Mouse (Mus musculus): ENCODE results near the gene Lypd3. TPM values are rescaled to one million over a fixed set of nuclear protein-coding genes. Genes with fewer than 3 reads are reported as not detected.

Lypd3 gene
- total RNA-seq (2023; ENCODE audit: inconsistent age): 0.29 to 0.54 TPM in 2 of 4 replicates, not detected in the others

DNA sequence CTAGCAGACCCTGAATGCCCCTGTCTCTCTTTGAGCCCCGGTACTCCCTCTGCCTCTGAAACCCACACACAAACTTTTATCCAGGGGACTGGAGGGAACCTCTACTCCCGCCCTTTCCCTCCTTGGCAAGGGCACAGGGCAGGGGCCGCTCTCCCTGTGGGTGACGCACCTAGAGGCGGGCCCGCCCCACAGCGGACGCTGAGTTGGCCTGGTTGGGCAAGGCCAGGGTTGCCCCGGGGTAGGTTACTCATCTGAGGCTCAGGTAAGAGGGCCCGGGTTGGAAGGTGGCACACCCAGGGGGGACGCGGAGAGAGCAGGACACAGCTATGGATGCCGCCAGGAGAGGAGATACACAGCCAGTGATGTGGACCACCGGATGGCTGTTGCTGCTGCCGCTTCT is at the start of gene Lypd3:
Gene Lypd3, plus strand, starts transcription at position 287 of the 400 bp plus-strand sequence.

DNA sequence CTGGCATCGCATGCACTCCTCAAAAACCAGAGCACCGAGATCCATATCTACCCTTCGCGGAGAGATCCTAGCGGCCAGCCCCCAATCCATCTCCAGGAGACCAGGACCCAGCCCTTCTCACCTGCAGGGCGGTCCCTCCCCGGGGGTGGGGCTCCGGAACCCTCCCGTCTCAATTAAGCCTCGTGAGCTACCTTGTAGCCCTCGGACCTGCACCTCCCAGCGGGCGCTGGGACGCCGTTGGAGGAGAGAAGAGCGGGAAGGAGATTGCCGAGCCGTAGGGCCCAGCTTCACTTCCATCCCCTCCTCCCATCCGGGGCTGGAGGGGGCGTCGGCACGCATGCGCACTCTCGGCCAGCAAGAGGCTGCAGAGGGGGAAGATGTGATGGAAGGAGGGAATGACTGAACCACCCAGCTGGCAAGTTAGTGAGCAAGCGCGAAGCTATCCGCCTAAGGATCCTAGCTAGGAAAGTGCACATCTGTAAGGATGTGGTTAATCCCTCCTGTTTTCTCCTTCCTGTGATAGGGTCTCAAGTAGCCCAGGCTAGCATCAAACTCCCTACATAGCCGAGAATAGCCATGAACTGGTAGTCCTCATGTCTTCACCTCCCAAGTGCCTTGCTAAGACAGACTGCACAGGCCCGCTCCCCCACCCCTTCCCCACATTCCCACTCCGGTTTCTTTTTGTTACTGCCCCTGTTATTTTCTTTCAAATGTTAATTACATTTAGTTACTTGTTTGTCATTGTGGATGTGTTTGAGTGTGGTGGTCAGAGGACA is 48.8 kb upstream of the Lypd3 start, which contains the start of the genes Ethe1 and Zfp575:
Gene Ethe1, plus strand, starts transcription at position 214 of the 776 bp plus-strand sequence.
Gene Zfp575, minus strand, starts transcription at position 312 of the 776 bp plus-strand sequence.

DNA sequence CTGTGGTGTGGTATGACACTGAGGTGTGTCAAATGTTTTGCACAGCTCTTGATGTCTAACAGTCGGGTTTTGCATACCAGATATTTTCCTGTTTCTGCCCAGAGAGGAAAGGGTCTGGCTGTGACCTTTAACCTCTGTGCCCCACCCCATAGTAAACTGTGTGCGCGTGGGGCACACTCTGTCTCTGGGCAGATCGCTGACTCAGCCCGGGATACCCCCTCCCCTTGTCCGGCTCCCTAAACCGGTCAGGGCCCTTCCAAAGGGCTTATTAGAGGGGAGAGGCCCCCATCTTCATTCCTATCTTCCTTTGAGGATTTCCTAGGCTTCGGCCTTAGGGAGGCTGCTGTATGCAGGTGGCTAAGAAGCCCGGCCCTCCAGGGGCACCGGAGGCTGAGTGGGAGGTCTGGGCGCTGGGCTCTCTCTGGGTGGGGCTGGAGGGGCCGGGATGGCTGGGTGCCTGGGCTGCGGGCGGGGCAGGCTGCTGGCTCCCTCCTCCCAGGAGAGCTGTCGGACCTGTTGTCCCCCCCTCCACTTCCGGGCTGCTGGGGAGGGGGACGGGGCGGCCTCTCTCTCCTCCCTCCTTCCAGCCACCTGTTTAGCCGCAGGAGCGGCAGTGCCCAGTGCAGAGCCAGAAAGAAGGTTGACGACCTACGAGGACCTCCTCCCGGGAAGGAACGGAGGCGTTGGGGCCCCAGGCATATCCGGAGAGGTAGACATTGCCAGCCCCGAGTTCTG is 26.0 kb upstream of the Lypd3 start, which contains the start of gene Phldb3:
Gene Phldb3, plus strand, starts transcription at position 620 of the 735 bp plus-strand sequence.

DNA sequence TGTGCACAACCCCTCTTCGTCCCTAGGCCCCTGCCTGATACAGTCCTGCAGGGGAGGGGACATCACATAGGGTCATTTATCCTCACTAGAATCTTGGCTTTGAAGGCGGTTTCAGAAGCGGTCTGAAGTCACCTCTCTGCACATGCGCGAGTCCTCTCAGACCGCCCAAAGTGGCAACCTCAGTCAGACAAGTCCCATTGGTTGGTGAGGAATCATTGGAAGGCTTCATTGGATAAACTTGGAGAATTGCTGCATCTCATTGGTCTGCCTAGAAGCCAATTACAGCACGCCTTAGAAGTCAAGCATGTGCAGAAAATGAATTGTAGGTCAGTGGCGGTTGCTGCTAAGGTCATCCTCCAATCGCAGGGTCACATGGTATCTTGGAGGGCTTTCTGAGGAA is 40.2 kb downstream of the Lypd3 start, which contains the start of gene Tex101:
Gene Tex101, minus strand, starts transcription at position 101 of the 400 bp plus-strand sequence.

Other genes with a start within 250 kb of the Lypd3 start
- gene Smg9, start 236.9 kb upstream of the Lypd3 start, total RNA-seq (2023; ENCODE audit: inconsistent age): 69.8 to 79.7 TPM (median 77.4 TPM) in 4 replicates
- 5.0 to 7.5 TPM (median 6.1 TPM) in 4 replicates for gene Irgc1, start 184.3 kb upstream of the Lypd3 start, total RNA-seq (2023; ENCODE audit: inconsistent age)
- gene Plaur, start 174.1 kb upstream of the Lypd3 start, total RNA-seq (2023; ENCODE audit: inconsistent age): 535 to 734 TPM (median 595 TPM) in 4 replicates
- gene Cadm4, start 154.5 kb upstream of the Lypd3 start, total RNA-seq (2023; ENCODE audit: inconsistent age): 0.78 to 3.1 TPM (median 1.9 TPM) in 4 replicates
- gene Zfp428, start 129.5 kb upstream of the Lypd3 start, total RNA-seq (2023; ENCODE audit: inconsistent age): 1.4 to 2.2 TPM (median 1.7 TPM) in 4 replicates
- gene AC161166.1, start 124.1 kb upstream of the Lypd3 start, total RNA-seq (2023; ENCODE audit: inconsistent age): not detected in 4 replicates
- 22.3 to 27.3 TPM (median 24.2 TPM) in 4 replicates for gene Irgq, start 105.9 kb upstream of the Lypd3 start, total RNA-seq (2023; ENCODE audit: inconsistent age)
- 0.87 TPM in 1 of 4 replicates, not detected in the others for gene Pinlyp, start 90.4 kb upstream of the Lypd3 start, total RNA-seq (2023; ENCODE audit: inconsistent age)
- 85.4 to 92.1 TPM (median 88.0 TPM) in 4 replicates for gene Xrcc1, start 90.3 kb upstream of the Lypd3 start, total RNA-seq (2023; ENCODE audit: inconsistent age)
- 9.0 to 13.0 TPM (median 12.0 TPM) in 4 replicates for gene Ethe1, start 49.0 kb upstream of the Lypd3 start, total RNA-seq (2023; ENCODE audit: inconsistent age)
- gene Zfp575, start 48.9 kb upstream of the Lypd3 start, total RNA-seq (2023; ENCODE audit: inconsistent age): 0.18 to 0.22 TPM in 2 of 4 replicates, not detected in the others
- 22.1 to 31.0 TPM (median 26.2 TPM) in 4 replicates for gene Phldb3, start 25.8 kb upstream of the Lypd3 start, total RNA-seq (2023; ENCODE audit: inconsistent age)
- not detected in 4 replicates for gene Tex101, start 40.1 kb downstream of the Lypd3 start, total RNA-seq (2023; ENCODE audit: inconsistent age)
- gene BC049730, start 72.7 kb downstream of the Lypd3 start, total RNA-seq (2023; ENCODE audit: inconsistent age): not detected in 4 replicates
- gene Gm4763, start 90.4 kb downstream of the Lypd3 start, total RNA-seq (2023; ENCODE audit: inconsistent age): not detected in 4 replicates
- 0.29 to 0.32 TPM in 2 of 4 replicates, not detected in the others for gene Cd177, start 123.8 kb downstream of the Lypd3 start, total RNA-seq (2023; ENCODE audit: inconsistent age)
- not detected in 4 replicates for gene Ceacam10, start 140.7 kb downstream of the Lypd3 start, total RNA-seq (2023; ENCODE audit: inconsistent age)
- 1.7 to 3.0 TPM in 2 of 4 replicates, not detected in the others for gene Gm9844, start 225.7 kb downstream of the Lypd3 start, total RNA-seq (2023; ENCODE audit: inconsistent age)
- not detected in 4 replicates for gene Lypd4, start 233.4 kb downstream of the Lypd3 start, total RNA-seq (2023; ENCODE audit: inconsistent age)
- gene Dmrtc2, start 233.5 kb downstream of the Lypd3 start, total RNA-seq (2023; ENCODE audit: inconsistent age): not detected in 4 replicates
- 2,682 to 2,740 TPM (median 2,716 TPM) in 4 replicates for gene Rps19, start 247.8 kb downstream of the Lypd3 start, total RNA-seq (2023; ENCODE audit: inconsistent age)

Data from B cell, adult (primary cell).